Mouse (Mus musculus): ENCODE data around the gene Pstpip1. TPM values are rescaled to one million over a fixed set of nuclear protein-coding genes. Genes with fewer than 3 reads are reported as not detected.
A peak's percentile ranks its signal among the peaks of the same experiment; 100 is the strongest.

Gene Pstpip1
- total RNA-seq, 2 experiments from 2014 or later, result 2.0 to 2.3 TPM

DNA sequence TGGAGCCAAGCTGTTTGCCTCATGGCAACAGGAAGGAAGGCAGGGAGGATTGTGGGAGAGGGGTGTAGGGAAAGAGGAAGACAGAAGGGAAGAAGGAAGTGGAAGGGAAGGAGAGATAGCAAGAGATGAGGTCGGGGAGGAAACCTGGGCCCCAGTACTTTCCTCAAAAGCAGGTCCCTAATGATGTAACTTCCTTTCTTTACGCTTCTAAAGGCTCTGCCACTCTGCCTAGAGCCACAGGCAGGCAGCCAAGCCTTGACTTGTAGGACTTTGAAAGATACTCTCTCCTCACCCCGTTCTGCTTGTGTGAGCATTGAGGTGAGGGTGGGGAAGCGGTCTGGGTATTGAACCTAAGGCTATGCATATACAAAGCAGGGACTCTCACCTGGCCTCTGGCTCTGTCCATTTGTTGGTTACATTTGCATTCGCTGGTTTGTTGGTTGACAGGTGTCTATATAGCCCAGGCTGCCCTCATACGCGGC is 10.3 kb downstream of the Pstpip1 start:
- no peak for DNase-seq (ENCODE audit: low spot score in 2 of 2)
- intact Hi-C loops (cut with DNase I), result no loop called here

DNA sequence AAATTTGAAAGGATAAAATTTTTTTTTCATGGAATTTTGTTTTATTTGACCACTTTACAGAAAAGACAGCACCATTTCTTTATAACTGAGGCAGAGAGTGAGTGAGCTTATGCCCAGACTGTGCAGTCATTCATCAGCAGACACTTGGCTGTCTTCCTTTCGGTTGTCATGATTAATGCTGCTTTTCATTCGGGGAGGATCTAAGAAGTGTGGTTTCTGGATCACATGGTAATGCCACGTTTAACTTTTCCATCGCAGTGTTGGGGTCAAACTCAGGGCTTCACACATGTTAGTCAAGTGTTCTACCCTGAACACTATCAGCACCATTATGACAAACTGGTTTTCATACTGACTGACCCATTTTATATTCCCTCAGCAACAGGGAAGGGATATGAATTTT is 11.3 kb downstream of the Pstpip1 start:
- intact Hi-C loops (cut with DNase I), result no loop called here
- no peak for DNase-seq (ENCODE audit: low spot score in 2 of 2)

DNA sequence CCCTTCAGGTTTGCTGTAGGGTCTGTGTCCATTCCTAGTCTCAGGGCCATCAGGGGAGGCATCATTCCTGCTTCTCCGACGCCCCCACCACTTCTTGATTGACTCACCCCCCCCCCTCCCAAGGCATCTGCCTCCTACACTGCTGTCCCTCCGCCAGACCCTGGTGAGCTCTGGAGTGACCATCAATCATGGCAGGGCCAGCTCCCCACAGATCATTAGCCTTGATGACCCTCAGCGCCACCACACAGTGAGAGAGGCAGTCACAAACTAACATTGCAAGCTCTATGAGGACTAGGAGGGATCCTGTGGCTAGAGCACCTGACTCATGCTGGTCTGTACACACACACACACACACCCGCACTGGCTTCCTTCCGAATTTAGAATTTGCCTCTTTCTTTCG is 15.2 kb downstream of the Pstpip1 start:
- intact Hi-C loops (cut with DNase I), result no loop called here
- no peak for DNase-seq (ENCODE audit: low spot score in 2 of 2)

DNA sequence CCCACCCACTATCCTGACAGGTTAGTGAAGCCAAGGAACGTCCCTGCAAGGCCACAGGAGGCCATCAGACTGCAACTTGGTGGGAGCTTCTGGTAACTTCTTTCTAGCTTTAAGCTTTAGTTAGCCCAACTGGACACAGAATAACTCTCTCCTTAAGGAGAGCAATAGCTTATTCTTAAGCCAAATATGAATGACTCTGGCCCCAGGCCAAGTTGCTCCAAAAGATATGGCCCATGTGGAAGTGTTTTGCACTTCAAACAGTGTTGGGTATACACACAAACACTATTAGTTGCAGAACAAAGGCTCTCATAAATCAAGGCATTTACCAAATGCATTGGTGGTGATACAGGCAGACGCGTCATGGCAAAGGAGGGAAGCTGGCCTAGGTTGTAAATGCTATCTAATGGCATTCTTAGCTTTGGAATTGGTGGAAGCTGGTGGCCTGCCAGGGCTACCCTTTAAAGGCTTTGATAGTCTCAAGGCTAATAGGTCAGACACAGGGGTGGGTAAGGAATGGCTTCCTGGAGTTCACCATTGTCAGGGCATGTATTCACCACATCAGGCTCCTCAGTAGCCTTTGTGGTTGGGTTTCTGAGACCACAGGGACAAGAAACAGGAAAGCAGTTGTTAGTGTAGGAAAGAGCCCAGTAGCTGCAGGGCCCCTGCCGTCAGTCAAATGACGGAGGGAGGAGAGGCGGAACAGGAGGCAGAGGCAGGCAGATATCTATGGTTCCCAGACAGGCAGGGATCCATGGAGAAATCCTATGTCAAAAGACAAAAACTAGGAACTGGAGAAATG is 16.7 kb downstream of the Pstpip1 start:
- intact Hi-C loops (cut with DNase I), result no loop called here
- no peak for DNase-seq (ENCODE audit: low spot score in 2 of 2)

DNA sequence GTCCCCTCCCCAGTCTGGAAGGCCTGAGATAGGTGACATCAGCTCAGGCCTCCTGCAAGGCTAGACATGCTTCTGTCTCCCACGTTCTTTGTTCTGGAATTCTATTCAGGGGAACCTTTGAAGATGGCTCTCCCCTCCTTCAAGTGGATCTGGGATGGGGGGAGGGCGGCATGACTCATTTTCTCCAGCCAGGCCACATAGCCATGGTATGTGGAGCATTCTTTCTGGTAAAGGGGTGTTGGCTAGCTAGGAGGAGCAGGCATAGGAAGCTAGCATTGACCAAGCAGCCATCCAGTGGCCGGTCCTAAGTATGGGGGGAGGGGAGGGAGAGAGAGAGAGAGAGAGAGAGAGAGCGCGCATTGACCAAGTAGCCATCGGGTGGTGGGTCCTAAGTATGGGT is 17.8 kb downstream of the Pstpip1 start:
- DNase-seq (ENCODE audit: low spot score in 2 of 2), result no peak
- intact Hi-C loops (cut with DNase I), result no loop called here

DNA sequence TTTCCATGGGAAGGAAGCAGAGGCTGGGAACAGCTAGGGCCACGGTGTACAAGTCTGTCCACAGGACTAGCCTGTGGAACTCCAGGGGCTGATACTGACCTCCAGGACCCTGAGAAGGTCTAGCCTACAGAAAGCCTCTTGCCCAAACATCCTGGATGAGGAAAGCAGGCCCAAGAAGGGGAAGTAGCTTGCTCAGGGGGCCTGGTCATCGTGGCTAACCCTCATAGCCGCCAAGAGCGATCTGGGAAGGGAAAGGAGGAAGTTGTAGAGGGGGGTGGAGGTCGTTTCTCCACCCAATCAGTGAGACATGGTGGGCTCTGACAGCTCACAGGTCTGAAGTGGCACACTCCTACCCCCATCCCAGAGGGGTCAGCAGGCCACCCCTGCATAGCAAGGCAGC is 18.4 kb downstream of the Pstpip1 start:
- intact Hi-C loops (cut with DNase I), result no loop called here
- DNase-seq (ENCODE audit: low spot score in 2 of 2), result no peak

DNA sequence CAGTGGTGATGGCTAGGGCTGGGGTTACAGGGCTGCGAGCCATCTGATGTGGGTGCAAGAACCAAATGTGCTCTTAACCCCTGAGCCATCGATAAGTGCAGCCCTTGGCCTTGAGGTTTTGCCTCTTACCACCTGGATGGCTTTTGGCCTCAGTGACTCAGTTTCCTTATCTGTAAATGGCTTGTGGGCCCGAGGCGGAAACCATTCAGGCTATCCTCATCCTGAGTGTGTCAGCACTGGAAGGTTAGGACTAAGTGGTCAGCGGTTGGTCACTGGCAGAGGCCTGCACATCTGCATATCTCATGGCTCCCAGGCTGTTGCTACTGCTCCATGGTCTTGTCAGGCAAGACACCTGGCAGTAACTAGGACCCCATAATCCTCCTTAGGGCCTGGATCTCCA is 28.3 kb downstream of the Pstpip1 start:
- intact Hi-C loops (cut with DNase I), result no loop called here
- no peak for DNase-seq (ENCODE audit: low spot score in 2 of 2)

DNA sequence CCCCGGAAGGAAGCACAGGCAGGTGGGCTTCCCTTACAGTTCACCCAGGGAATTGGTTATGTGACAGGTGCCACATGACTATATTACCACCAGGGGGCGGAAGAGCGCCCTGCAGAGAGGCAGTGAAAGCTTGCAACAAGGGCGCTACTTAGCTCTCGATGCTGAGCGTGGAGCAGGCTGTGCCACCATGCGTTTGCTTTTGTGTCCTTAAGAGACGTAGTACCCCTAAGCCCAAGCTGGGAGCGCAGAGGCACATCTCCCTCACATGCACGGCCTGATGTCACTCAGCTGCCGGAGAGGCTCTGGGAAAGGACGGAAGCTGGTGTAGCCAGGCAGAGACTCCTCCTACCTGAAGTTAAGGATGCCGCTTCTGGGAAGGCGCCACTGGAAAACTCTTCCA is 28.8 kb downstream of the Pstpip1 start:
- intact Hi-C loops (cut with DNase I), result no loop called here
- DNase-seq (ENCODE audit: low spot score in 2 of 2), result peak; percentile 80 to 89

DNA sequence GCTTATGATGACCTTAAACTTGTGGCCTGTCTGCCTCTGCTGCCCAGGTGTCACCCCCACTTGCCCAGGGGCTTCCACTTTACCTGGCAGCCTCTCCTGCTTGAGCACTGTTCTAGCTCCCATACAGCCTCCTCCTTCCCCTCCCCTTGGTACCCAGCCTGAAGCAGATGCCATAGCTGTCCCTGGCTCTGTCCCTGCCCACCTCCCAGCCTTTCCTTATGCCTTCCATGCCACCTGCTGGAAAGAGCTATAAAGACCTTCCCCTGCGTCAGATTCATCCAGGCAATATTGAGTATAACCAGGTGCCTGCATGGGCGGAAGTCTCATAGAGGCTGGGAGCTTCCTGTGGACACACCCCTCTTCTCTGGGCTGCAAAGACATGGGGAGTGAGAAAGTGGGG is 29.9 kb downstream of the Pstpip1 start:
- intact Hi-C loops (cut with DNase I), result loop anchor here (2.0 kb wide), 1 partner anchor 45 kb away; no protein-coding TSS in a partner anchor

DNA sequence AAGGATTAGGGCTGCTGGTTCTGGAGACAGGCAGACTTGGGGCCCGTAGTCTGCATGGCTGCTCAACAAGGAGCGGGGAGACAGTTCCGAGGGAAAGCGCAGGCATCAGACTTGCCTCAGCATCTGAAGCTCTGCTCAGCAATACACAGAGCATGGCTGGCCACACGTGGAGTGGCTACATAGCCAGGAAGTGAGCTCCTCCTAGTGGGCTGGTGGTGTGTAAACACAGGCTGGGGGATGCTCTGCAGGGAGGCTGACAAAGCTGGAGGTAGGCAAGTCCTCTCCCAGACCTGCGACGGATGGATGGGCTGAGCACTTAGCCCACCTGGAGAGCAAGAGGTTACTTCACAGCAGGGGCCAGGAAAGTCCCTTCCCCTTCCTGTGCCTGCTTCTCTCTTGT is 31.3 kb downstream of the Pstpip1 start:
- intact Hi-C loops (cut with DNase I), result loop anchor here (2.0 kb wide), 1 partner anchor 46 kb away; no protein-coding TSS in a partner anchor
- peak; percentile 72 to 87 for DNase-seq (ENCODE audit: low spot score in 2 of 2)

More for the DNA sequence above, 29.9 kb downstream of the Pstpip1 start:
- DNase-seq (ENCODE audit: low spot score in 2 of 2), result no peak

DNA sequence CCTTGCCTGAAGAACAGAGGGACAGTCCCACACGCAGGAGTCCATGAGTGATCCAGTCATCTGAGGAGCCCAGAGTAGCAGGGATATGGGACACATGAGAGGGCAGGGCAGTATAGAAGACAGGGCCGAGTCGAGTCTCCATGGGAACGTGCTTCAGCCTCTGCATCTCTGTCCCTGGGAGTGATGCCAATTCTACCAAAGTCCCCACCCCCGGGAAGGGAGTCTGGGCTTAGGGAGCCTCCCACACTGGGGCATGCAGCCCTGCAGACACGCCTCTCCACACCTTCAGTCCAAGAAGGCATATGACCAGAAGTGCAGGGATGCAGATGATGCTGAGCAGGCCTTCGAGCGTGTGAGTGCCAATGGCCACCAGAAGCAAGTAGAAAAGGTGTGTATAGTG is 33.2 kb downstream of the Pstpip1 start:
- intact Hi-C loops (cut with DNase I), result no loop called here
- DNase-seq (ENCODE audit: low spot score in 2 of 2), result peak; percentile 48 to 84

DNA sequence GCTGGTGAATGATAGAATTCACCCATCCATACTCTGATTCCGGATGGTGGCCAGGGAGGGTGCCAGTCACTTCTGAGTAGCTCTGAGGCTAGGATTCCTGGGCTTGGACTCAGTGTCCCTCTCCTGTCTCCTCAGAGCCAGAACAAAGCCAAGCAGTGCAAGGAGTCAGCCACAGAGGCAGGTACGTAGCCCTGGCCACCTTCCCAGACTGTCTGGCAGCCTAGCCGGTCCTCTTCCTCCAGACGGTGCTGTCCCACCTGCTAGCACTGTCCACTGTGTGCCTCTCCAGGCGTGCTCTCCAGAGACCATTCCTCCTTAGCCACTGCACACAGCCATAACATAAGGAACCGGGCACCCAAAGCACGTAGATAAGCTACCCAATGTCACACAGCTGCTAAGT is 33.9 kb downstream of the Pstpip1 start:
- intact Hi-C loops (cut with DNase I), result no loop called here
- no peak for DNase-seq (ENCODE audit: low spot score in 2 of 2)

DNA sequence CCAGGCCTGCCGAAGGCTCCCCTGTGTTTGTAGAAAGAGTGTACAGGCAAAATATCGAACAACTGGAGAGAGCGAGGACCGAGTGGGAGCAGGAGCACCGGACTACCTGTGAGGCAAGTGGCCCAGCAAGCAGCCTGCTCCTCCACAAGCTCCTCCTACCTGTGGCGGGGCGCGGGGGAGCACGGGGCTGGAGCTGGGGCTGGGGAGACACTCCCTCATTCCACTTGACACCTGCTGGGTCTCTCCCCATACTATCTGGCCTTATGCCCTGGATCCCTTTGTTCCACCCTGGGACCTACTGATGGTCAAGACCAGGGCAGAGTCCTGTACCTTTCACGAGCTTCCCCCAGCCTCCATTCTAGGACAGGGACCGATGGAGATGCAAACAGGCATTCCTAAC is 34.8 kb downstream of the Pstpip1 start:
- intact Hi-C loops (cut with DNase I), result no loop called here
- DNase-seq (ENCODE audit: low spot score in 2 of 2), result no peak

DNA sequence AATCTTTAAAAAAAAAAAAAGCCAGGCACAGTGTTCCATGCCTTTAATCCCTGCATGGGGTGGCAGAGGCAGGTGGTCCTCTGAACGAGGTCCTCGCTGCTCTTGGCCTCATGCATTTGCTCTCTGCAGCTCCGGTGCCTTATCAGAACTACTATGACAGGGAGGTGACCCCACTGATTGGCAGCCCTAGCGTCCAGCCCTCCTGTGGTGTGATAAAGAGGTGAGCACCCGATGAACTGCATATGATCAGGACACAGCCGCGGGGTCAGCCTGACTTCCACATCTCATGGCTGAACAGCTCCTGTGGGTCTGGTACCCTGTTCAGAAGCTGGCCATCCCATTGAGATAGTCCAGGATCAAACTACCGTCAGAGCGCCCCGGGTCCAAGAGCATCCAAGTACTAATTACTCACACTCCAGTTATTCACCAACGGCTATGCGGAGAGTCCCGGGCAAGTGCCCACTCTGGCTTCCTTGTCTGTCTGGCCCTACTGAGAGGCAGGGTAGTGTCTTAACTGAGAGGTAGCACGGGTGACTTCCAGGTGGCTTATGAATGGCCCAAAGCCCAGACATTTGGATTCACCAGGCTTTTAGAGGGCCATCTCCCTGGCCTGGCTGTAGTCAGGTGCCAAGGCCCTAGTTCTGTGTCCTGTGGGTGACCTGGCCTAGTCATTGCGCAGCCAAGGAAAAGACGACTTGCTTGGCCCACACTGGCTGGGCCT is 36.9 kb downstream of the Pstpip1 start:
- no peak for DNase-seq (ENCODE audit: low spot score in 2 of 2)
- intact Hi-C loops (cut with DNase I), result no loop called here

DNA sequence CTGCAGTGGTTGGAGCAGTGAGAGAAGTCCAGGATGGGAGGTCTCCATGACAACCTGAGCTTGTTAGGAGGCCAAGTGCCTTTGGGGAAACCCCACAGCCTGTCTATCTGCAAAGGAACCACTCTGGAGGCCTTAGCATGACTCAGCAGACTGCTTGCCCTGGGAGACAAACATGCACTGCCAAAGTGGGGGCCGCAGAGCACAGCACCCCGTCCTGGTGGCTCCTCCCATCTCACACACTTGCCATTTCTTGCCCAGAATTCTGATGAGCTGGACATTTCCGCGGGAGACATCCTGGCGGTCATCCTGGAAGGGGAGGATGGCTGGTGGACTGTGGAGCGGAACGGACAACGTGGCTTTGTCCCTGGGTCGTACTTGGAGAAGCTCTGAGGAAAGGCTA is 38.6 kb downstream of the Pstpip1 start:
- peak; percentile 42 to 78 for DNase-seq (ENCODE audit: low spot score in 2 of 2)
- intact Hi-C loops (cut with DNase I), result no loop called here

DNA sequence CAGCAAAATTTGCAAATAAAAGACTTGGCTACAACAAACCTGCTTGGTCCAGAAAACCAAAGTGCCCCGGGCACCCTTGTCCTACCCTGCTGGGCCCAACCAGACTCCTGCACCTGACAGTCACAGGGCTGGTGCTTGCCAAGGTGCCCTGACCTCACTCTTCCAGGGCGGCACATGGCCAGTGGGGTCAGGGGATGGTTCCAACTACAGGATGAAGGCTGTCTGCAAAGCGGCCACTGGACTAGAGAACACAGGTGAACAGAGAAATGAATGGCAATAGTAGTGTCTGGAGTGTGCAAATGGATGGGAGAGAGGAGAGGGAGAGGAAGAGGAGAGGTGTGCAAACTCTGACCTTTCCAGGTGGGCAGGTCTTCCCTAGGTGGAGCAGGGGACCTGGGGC is 40.2 kb downstream of the Pstpip1 start:
- intact Hi-C loops (cut with DNase I), result no loop called here
- DNase-seq (ENCODE audit: low spot score in 2 of 2), result no peak

DNA sequence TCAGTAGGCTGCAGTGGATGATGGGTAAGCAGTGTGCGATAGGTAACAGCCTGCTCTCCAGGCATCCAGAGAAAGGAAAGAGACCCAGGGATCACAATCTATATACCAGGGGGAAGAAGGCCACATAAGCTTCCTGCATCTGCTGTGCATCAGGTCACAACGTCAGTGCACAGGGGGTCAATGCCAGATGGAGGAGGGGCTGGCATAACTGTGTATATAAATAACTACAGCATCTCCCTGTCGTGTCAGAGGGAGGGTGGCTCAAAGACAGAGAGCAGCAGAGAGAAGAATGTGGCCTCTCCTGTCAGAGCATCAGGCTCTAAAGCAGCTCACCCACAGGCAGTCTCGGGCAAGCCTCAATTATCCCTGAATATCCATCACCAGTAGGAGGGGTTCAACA is 40.8 kb downstream of the Pstpip1 start:
- intact Hi-C loops (cut with DNase I), result no loop called here
- DNase-seq (ENCODE audit: low spot score in 2 of 2), result no peak

DNA sequence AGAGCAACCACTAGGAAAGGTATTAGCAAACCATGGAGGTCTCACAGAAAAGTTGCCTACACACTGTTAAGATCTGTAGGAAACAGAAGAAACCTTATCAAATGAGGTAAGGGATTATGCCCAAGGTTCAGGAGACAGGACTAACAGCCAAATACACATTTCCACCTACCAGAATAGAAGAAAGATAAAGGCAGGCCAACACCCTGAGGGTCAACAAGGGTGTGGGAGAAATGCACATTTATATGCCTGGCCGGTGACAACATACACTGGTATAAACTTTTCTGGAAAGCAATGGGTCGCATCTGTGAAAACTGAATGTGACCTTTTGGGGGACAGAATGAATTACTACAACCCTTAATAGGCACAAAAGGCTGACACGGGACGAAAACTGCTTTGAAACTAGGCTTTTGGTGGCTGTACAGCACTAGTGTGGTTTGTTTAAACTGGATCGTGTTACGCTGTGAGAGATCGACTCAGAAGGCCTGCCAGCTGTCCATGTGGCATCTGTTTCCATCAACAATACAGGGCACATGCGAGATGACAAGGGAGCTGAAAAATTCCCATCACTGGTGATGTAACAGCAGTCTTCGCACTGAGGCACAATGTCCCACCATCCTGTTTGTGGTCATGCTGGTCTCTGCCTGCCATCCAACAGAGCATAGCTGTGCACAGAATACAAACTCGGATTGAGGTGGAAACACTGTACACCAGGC is 42.2 kb downstream of the Pstpip1 start:
- intact Hi-C loops (cut with DNase I), result no loop called here
- no peak for DNase-seq (ENCODE audit: low spot score in 2 of 2)

DNA sequence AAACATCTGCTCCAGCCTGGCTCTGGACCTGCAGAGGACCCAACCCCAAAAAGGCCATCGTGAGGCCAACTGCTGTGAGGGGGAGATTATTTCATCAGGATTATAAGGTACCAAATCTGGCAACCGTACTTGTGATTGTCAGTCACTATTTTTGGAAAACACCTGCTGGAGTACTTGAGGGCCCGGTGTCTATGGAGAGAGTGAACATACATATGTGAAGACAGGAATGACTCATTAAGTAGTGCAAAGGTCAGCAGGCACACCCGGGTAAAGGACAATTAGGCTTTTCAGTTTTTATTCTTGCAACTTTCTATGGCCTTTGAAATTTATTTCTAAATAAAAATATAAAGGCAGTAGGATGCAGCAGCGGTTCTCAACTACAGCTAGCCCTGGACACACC is 44.2 kb downstream of the Pstpip1 start:
- intact Hi-C loops (cut with DNase I), result no loop called here
- no peak for DNase-seq (ENCODE audit: low spot score in 2 of 2)

DNA sequence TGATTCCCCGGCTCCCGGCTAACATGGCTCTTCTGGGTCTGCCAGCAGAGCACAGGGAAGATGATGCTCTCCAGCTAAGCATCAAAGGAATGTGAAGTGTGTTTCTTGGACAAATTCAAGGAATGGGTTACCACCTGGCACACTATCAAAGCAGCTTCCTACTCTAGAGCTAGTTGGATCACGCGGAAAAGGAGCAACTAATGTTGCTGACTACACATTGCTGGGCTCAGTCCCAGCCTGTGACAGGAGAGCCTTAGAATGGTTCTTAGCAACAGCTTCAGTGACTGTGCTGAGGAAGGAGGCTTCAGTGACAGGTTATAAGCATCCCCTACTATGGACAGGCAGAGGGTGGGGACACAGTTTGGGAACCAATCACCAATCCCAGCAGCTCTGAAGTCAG is 44.9 kb downstream of the Pstpip1 start:
- intact Hi-C loops (cut with DNase I), result no loop called here
- DNase-seq (ENCODE audit: low spot score in 2 of 2), result peak in 1 of 2 experiments; percentile 74

All from left cerebral cortex, postnatal 14 days (tissue).